Mouse (Mus musculus): Measurements from ENCODE around the gene Slc24a2.

Gene Slc24a2

DNA sequence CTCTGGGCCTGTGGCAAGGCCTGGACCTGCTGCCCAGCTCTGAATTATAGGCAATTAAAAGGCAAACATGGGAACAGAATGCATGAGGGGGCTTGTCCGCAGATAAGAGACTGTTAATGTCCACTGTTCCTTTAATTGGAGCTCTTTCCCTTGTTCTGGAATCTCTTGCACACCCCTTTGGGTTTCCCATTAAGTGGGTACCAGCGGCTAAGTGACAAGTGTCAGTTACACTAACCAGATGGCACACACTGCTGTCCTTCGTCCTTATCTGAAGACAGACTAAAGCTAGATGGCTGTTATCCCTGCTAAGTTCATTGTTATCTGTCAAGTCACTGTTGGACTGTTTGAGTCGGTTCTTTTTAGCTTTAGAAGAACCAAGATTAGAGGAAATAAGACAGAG is 274.8 kb downstream of the Slc24a2 start:
- DNase-seq (ENCODE audit: low spot score in 2 of 2): no peak

DNA sequence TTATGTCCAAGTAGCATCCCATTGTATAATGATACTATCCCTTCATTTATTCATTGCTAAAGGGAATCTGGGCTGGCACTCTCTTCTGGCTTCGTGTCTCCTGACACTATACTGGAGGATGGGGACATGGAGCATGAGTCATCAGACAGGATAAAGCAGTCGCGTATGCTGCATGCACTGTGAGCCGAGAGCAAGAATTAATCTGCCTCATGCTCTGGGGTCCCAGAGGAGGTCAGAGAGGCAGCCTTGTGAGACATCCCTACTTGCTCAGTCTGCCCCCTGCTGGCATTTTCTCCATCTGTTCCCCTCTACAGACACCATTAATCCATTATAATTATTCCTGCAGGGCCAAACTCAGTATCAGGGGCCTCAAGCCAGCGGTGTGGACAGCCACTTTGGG is 276.8 kb downstream of the Slc24a2 start:
- DNase-seq (ENCODE audit: low spot score in 2 of 2): no peak

- no peak for DNase-seq (ENCODE audit: low spot score in 2 of 2)
Measured at GRCm38 (mm10) chr4:86948794-86949193, 281.5 kb downstream of the Slc24a2 start.

GRCm38 (mm10) chr4:86943296-86943695 is 287.0 kb downstream of the Slc24a2 start:
- DNase-seq (ENCODE audit: low spot score in 2 of 2): no peak

DNA sequence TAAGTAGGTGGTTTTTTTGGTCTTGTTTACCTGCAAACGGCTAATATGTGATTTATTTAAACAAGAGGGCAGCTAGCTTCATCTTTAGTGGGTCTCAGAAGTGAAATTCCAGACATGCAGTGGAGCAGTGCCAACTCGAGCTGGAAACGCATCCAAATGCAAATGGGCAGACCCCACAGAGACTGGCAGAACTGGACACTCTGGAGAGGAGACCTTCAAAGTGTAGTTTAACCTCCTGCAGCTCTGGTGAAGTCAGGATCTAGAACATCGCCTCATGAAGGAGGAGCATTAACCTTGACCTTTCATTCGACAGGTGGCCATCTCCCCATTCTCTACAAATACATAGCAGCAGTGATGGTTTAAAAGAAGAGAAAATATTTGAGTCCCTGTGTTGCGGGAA is 287.6 kb downstream of the Slc24a2 start:
- DNase-seq (ENCODE audit: low spot score in 2 of 2): no peak

DNA sequence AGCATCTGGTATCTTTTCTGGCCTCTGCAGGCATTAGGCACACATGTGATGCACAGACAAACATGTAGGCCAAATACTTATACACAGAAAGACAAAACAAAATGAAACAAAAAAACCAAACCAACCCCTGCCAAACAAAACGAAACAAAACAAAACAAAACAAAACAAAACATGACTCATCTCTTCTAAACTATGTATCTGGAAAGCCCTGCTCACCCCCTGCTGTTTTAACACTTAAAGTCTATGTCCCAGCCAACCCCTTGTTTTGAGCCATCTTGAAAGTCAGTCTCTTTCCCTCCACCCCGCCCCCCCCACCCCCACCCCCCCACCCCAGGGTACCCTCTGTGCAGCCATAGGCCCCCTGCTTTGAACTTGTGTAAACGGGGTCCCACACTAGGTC is 293.6 kb downstream of the Slc24a2 start:
- no peak for DNase-seq (ENCODE audit: low spot score in 2 of 2)

GRCm38 (mm10) chr4:86936217-86936616 is 294.1 kb downstream of the Slc24a2 start:
- no peak for DNase-seq (ENCODE audit: low spot score in 2 of 2)
